Mouse (Mus musculus) Patski (cell line): ENCODE data around the gene Gstm3. TPM values are rescaled to one million over a fixed set of nuclear protein-coding genes. Genes with fewer than 3 reads are reported as not detected.
A peak's percentile ranks its signal among the peaks of the same experiment; 100 is the strongest.

Experiments used
- ATAC-seq: fragments of 100-300 bp; one replicate; pipeline ENCODE4 v1.8.0; 2021
- CTCF ChIA-PET: fragments of 350-600 bp; sonication (Branson Sonifier 250); formaldehyde crosslinking; loops from one replicate; lab custom pipeline; 2022; ENCODE audit warnings: inconsistent platforms; lab: Charles Lee
- POLR2A ChIA-PET: fragments of 350-600 bp; sonication (Branson Sonifier 250); formaldehyde crosslinking; loops from one replicate; lab custom pipeline; 2022; ENCODE audit warnings: antibody characterized with exemption, inconsistent platforms; lab: Charles Lee
- DNase-seq: peaks from one replicate; pipeline ENCODE4 v3.0.0-alpha.2; 2011; ENCODE audit warnings: low read depth, low spot score
- H3K27me3 ChIP-seq: fragments of 371-371 bp; one replicate; pipeline ENCODE4 v1.5.1; 2021
- CTCF ChIP-seq: fragments of 100-300 bp; IDR thresholded peaks from one replicate; pipeline ENCODE4 v1.5.1; 2021
- in situ Hi-C: fragments of 300-500 bp; cut with MboI; formaldehyde crosslinking; loops from 3 replicates; pipeline ENCODE4 v1.11.1; 2018; ENCODE audit warnings: low pct_unique_long_range_greater_than_20kb, mixed read lengths
- polyA plus RNA-seq: library from polyadenylated mRNA; unstranded; gene quantifications from one replicate; pipeline ENCODE4 v1.2.3, GENCODE M21; 2021

Gstm3 gene
- polyA plus RNA-seq, 1 experiment from 2014 or later: not detected

DNA sequence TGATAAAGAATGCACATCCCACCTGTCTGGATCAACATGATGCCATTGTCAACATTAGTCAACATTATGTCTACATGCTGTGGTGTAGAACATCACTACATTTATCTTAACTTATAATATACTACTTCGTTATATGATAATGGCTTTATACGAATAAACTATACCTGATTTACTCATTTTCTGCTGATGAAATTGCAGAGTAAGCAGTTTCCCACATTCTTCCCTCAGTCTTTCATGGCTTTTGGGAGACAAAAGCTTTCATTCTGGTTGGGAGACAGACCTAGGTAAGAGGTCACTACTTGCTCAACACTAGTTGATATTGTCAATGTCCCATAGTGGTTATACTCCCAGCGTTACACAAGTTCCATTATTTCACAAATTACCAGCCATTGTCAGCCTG lies 43.7 kb downstream of the Gstm3 start:
- ATAC-seq (no peak), DNase-seq (no peak)
- no peak for TF ChIP-seq CTCF
- in situ Hi-C loops: no loop called here
- POLR2A ChIA-PET: no interaction called here
- CTCF ChIA-PET: interaction anchor here (0.9 to 7.9 kb wide), 5 partner anchors 8 to 61 kb away, joined by 3 to 71 read pairs (median 4); no protein-coding TSS in a partner anchor
- no peaks in the 10 kb centered on the region for H3K27me3 ChIP-seq

GRCm38 (mm10) chr3:107920348-107920747 lies 48.7 kb downstream of the Gstm3 start:
- H3K27me3 ChIP-seq: no peaks in the 10 kb centered on the region
- CTCF ChIA-PET: interaction anchor here (1.0 to 8.8 kb wide), 6 partner anchors 8 to 228 kb away, joined by 3 to 71 read pairs (median 9); partner anchors contain the start of gene Gstm7
- no peak for ATAC-seq
- POLR2A ChIA-PET: no interaction called here
- DNase-seq: no peak
- TF ChIP-seq CTCF: no peak
- in situ Hi-C loops: no loop called here

DNA sequence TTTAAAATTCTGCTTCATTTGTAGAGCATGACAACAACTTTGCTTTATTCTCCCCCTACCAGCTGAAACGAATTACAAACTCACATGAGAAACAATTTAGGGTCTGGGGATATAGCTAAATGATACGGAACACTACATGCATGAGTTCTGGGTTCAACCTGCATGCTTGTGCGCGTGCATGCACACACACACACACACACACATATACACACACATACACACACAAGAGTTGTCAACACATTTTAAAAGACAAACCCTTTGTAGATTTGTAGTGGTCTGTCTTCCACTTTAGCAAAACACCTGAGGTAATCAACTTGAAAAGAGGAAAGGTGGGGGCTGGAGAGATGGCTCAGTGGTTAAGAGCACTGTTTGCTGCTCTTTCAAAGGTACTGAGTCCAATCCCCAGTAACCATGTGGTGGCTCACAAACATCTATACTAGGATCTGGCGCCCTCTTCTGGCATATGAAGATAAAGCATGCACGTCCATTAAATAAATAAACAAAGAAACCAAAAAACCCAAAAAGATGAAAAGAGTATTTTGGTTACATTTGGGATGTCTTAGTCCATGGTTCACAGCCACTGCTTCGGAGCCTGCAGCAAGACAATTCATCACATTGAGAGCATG lies 51.2 kb downstream of the Gstm3 start:
- H3K27me3 ChIP-seq: no peaks in the 10 kb centered on the region
- in situ Hi-C loops: loop anchor here (5.0 kb wide), 1 partner anchor 51 kb away; no protein-coding TSS in a partner anchor
- DNase-seq: no peak
- POLR2A ChIA-PET: interaction anchor here (0.7 to 1.3 kb wide), 3 partner anchors 11 to 50 kb away, joined by 3 to 6 read pairs (median 4); no protein-coding TSS in a partner anchor
- peak; percentile 86 for TF ChIP-seq CTCF
- no peak for ATAC-seq
- CTCF ChIA-PET: interaction anchor here (0.7 to 8.8 kb wide), 28 partner anchors 10 to 294 kb away, joined by 3 to 108 read pairs (median 4); partner anchors contain the start of genes Gstm5 and Gstm7

DNA sequence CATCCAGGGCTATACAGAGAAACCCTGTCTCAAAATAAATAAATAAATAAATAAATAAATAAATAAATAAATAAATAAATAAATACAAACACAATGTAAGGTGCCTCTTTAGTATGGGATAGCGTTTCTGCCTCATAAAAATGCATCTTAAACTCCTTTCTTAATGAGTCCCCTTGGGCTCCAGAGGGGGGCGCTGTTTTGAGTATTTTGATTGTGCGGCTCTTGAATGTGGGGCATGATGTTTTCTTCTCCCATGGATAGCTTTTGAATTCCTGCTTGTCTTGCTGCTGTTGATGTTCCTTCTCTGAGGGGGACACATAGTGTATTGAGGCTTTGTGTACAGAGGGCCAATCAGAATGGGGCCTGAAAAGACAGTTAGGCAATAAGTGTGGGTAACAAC lies 52.0 kb downstream of the Gstm3 start:
- TF ChIP-seq CTCF: peak; percentile 79
- H3K27me3 ChIP-seq: no peaks in the 10 kb centered on the region
- in situ Hi-C loops: loop anchor here (5.0 kb wide), 1 partner anchor 50 kb away; no protein-coding TSS in a partner anchor
- POLR2A ChIA-PET: interaction anchor here (0.7 to 0.9 kb wide), 2 partner anchors 50 to 239 kb away, joined by 3 to 6 read pairs; no protein-coding TSS in a partner anchor
- CTCF ChIA-PET: interaction anchor here (0.7 to 8.8 kb wide), 25 partner anchors 9 to 293 kb away, joined by 3 to 108 read pairs (median 4); partner anchors contain the start of genes Gstm5 and Gstm7
- DNase-seq (no peak), ATAC-seq (no peak)

GRCm38 (mm10) chr3:107916674-107917073 lies 52.4 kb downstream of the Gstm3 start:
- ChIA-PET POLR2A (no interaction called here), CTCF (interaction anchor here (1.0 to 8.8 kb wide), 7 partner anchors 12 to 282 kb away, joined by 3 to 108 read pairs (median 6); partner anchors contain the start of genes Gstm5 and Gstm7)
- in situ Hi-C loops: loop anchor here (5.0 kb wide), 1 partner anchor 49 kb away; no protein-coding TSS in a partner anchor
- H3K27me3 ChIP-seq: no peaks in the 10 kb centered on the region
- ATAC-seq: no peak
- no peak for DNase-seq
- TF ChIP-seq CTCF: no peak

Other genes starting within 250 kb of the Gstm3 start
- 414 TPM for gene Csf1, start 208.8 kb downstream of the Gstm3 start, polyA plus RNA-seq
- gene Eps8l3, start 92.1 kb downstream of the Gstm3 start, polyA plus RNA-seq: not detected
- gene Gstm5, start 73.5 kb downstream of the Gstm3 start, polyA plus RNA-seq: 150 TPM
- gene Gstm7, start 37.5 kb downstream of the Gstm3 start, polyA plus RNA-seq: 13.3 TPM
- 0.15 TPM for gene Gstm6, start 25.5 kb downstream of the Gstm3 start, polyA plus RNA-seq
- gene Gstm2, start 17.2 kb upstream of the Gstm3 start, polyA plus RNA-seq: 11.7 TPM
- gene Gstm1, start 48.7 kb upstream of the Gstm3 start, polyA plus RNA-seq: 145 TPM
- 17.1 TPM for gene Gstm4, start 75.6 kb upstream of the Gstm3 start, polyA plus RNA-seq
- 78.2 TPM for gene Ampd2, start 117.4 kb upstream of the Gstm3 start, polyA plus RNA-seq
- 2.7 TPM for gene Gnat2, start 123.5 kb upstream of the Gstm3 start, polyA plus RNA-seq
- gene Gnai3, start 176.9 kb upstream of the Gstm3 start, polyA plus RNA-seq: 136 TPM
- gene Gpr61, start 185.6 kb upstream of the Gstm3 start, polyA plus RNA-seq: 0.04 TPM
- gene Amigo1, start 217.1 kb upstream of the Gstm3 start, polyA plus RNA-seq: 16.6 TPM
- 9.2 TPM for gene Cyb561d1, start 231.9 kb upstream of the Gstm3 start, polyA plus RNA-seq
- gene Atxn7l2, start 241.7 kb upstream of the Gstm3 start, polyA plus RNA-seq: 17.4 TPM